Mouse (Mus musculus): Measurements from ENCODE around the gene Olfr1426.
"Not testable (repeated sequence)": the region's sequence is repeated elsewhere in the genome, so short reads cannot be mapped to it uniquely, and the experiment has no call there.

The Olfr1426 gene

GRCm38 (mm10) chr19:12091913-12092312 lies at the start of gene Olfr1426:
Gene Olfr1426, minus strand, starts transcription at chr19:12092013.
- DNase-seq: no peak

GRCm38 (mm10) chr19:12134289-12134688 lies 42.5 kb upstream of the Olfr1426 start:
- DNase-seq: no peak

GRCm38 (mm10) chr19:12123103-12123502 lies 31.3 kb upstream of the Olfr1426 start, which contains the start of gene Olfr76:
Gene Olfr76, minus strand, starts transcription at chr19:12123203.
- no peak for DNase-seq

GRCm38 (mm10) chr19:12116464-12116863 lies 24.7 kb upstream of the Olfr1426 start:
- DNase-seq: no peak

- no peak for DNase-seq
Observed at GRCm38 (mm10) chr19:12115797-12116196, 24.0 kb upstream of the Olfr1426 start, which contains the start of gene Olfr1428. Gene Olfr1428, minus strand, starts transcription at chr19:12115897.

GRCm38 (mm10) chr19:12113807-12114206 lies 22.0 kb upstream of the Olfr1426 start:
- DNase-seq: no peak

- DNase-seq: no peak
Observed at GRCm38 (mm10) chr19:12104541-12104940, 12.7 kb upstream of the Olfr1426 start.

- no peak for DNase-seq
Observed at GRCm38 (mm10) chr19:12103234-12103633, 11.4 kb upstream of the Olfr1426 start, which contains the start of gene Olfr1427. Gene Olfr1427, minus strand, starts transcription at chr19:12103334.

- DNase-seq: not testable (repeated sequence)
Observed at GRCm38 (mm10) chr19:12077631-12078030, 14.2 kb downstream of the Olfr1426 start, which contains the start of gene Olfr1425. Gene Olfr1425, minus strand, starts transcription at chr19:12077731.

GRCm38 (mm10) chr19:12069546-12069945 lies 22.3 kb downstream of the Olfr1426 start:
- not testable (repeated sequence) for DNase-seq

GRCm38 (mm10) chr19:12067806-12068205 lies 24.0 kb downstream of the Olfr1426 start:
- DNase-seq: not testable (repeated sequence)

- DNase-seq: not testable (repeated sequence)
Observed at GRCm38 (mm10) chr19:12062582-12062981, 29.2 kb downstream of the Olfr1426 start, which contains the start of gene Olfr1424. Gene Olfr1424, minus strand, starts transcription at chr19:12062682.

- DNase-seq: no peak
Observed at GRCm38 (mm10) chr19:12043163-12043562, 48.6 kb downstream of the Olfr1426 start.

- DNase-seq: no peak
Observed at GRCm38 (mm10) chr19:12041217-12041616, 50.6 kb downstream of the Olfr1426 start, which contains the start of gene Olfr1423. Gene Olfr1423, minus strand, starts transcription at chr19:12041317.

- DNase-seq: no peak
Observed at GRCm38 (mm10) chr19:12037727-12038126, 54.1 kb downstream of the Olfr1426 start.
